Mouse (Mus musculus): ENCODE data around the gene Dnajb6. TPM values are rescaled to one million over a fixed set of nuclear protein-coding genes. Genes with fewer than 3 reads are reported as not detected.

Gene Dnajb6
- polyA plus RNA-seq, 1 experiment from 2014 or later, result 83.0 TPM

- TF ChIP-seq EP300 (IDR thresholded peaks at IDR 0.05; ENCODE audit: low read depth) (no peak), CTCF (IDR thresholded peaks at IDR 0.05; ENCODE audit: low read depth) (no peak)
- Histone ChIP-seq H3K4me1 (ENCODE audit: insufficient read depth) (peaks cover 31% of the 10 kb centered on the region), H3K4me2 (ENCODE audit: low read depth, low read length) (peak overlapping the region; percentile 80), H3K27me3 (ENCODE audit: insufficient read depth, low read length) (no peaks in the 10 kb centered on the region), H3K9ac (replicated peaks) (peak overlapping the region; percentile 96), H3K9me3 (ENCODE audit: low read length) (no peaks in the 10 kb centered on the region), H3K4me3 (ENCODE audit: low read depth, low read length) (peak overlapping the region; percentile 96), H3K36me3 (replicated peaks; ENCODE audit: insufficient read depth, low read length) (no peaks in the 10 kb centered on the region), H3K27ac (ENCODE audit: low read depth) (peak overlapping the region; percentile 99)
- ATAC-seq, result peak; percentile 57
- under 1% methylated on average over 48 of the region's 48 CpGs for WGBS (ENCODE audit: insufficient replicate concordance)
- peak; percentile 69 for DNase-seq
Observed at GRCm38 (mm10) chr5:29736073-29736900, 799 bp downstream of the Dnajb6 start.

GRCm38 (mm10) chr5:29736942-29737341 is 1.5 kb downstream of the Dnajb6 start:
- 30% methylated on average over 9 of the region's 9 CpGs for WGBS (ENCODE audit: insufficient replicate concordance)
- Histone ChIP-seq H3K36me3 (replicated peaks; ENCODE audit: insufficient read depth, low read length) (no peaks in the 10 kb centered on the region), H3K4me2 (ENCODE audit: low read depth, low read length) (peak overlapping the region; percentile 80), H3K27me3 (ENCODE audit: insufficient read depth, low read length) (no peaks in the 10 kb centered on the region), H3K9me3 (ENCODE audit: low read length) (no peaks in the 10 kb centered on the region), H3K4me1 (ENCODE audit: insufficient read depth) (peaks cover 31% of the 10 kb centered on the region), H3K4me3 (ENCODE audit: low read depth, low read length) (peak overlapping the region; percentile 96), H3K9ac (replicated peaks) (peak overlapping the region; percentile 96), H3K27ac (ENCODE audit: low read depth) (peak overlapping the region; percentile 99)
- ATAC-seq (no peak), DNase-seq (no peak)
- TF ChIP-seq CTCF (IDR thresholded peaks at IDR 0.05; ENCODE audit: low read depth), result 0 out of 2 replicates have a peak, but pooled peaks have one; percentile 0
- TF ChIP-seq EP300 (IDR thresholded peaks at IDR 0.05; ENCODE audit: low read depth), result no peak

- 80% methylated on average over 5 of the region's 5 CpGs for WGBS (ENCODE audit: insufficient replicate concordance)
- DNase-seq (no peak), ATAC-seq (no peak)
- H3K4me2 ChIP-seq (ENCODE audit: low read depth, low read length), result peak overlapping the region; percentile 80
- H3K4me1 ChIP-seq (ENCODE audit: insufficient read depth), result peaks cover 31% of the 10 kb centered on the region
- H3K4me3 ChIP-seq (ENCODE audit: low read depth, low read length), result peak overlapping the region; percentile 96
- TF ChIP-seq EP300 (IDR thresholded peaks at IDR 0.05; ENCODE audit: low read depth) (no peak), CTCF (IDR thresholded peaks at IDR 0.05; ENCODE audit: low read depth) (0 out of 2 replicates have a peak, but pooled peaks have one; percentile 2)
- no peaks in the 10 kb centered on the region for H3K9me3 ChIP-seq (ENCODE audit: low read length)
- H3K9ac ChIP-seq (replicated peaks), result peak overlapping the region; percentile 96
- H3K27me3 ChIP-seq (ENCODE audit: insufficient read depth, low read length), result no peaks in the 10 kb centered on the region
- H3K27ac ChIP-seq (ENCODE audit: low read depth), result no peak overlapping the region
- peaks cover 3% of the 10 kb centered on the region for H3K36me3 ChIP-seq (replicated peaks; ENCODE audit: insufficient read depth, low read length)
Observed at GRCm38 (mm10) chr5:29737471-29737870, 2.0 kb downstream of the Dnajb6 start.

GRCm38 (mm10) chr5:29738076-29738475 is 2.6 kb downstream of the Dnajb6 start:
- Histone ChIP-seq H3K36me3 (replicated peaks; ENCODE audit: insufficient read depth, low read length) (peaks cover 8% of the 10 kb centered on the region), H3K27me3 (ENCODE audit: insufficient read depth, low read length) (no peaks in the 10 kb centered on the region), H3K4me3 (ENCODE audit: low read depth, low read length) (no peak overlapping the region), H3K9ac (replicated peaks) (no peak overlapping the region), H3K4me1 (ENCODE audit: insufficient read depth) (peaks cover 31% of the 10 kb centered on the region), H3K27ac (ENCODE audit: low read depth) (no peak overlapping the region), H3K4me2 (ENCODE audit: low read depth, low read length) (peak overlapping the region; percentile 80; the same call in 1 of the 2 replicates), H3K9me3 (ENCODE audit: low read length) (no peaks in the 10 kb centered on the region)
- DNase-seq (no peak), ATAC-seq (no peak)
- TF ChIP-seq CTCF (IDR thresholded peaks at IDR 0.05; ENCODE audit: low read depth), result no peak
- TF ChIP-seq EP300 (IDR thresholded peaks at IDR 0.05; ENCODE audit: low read depth), result no peak
- WGBS (ENCODE audit: insufficient replicate concordance), result 73% methylated on average over 4 of the region's 4 CpGs

GRCm38 (mm10) chr5:29740651-29741050 is 5.2 kb downstream of the Dnajb6 start:
- DNase-seq, result no peak

GRCm38 (mm10) chr5:29741093-29741492 is 5.6 kb downstream of the Dnajb6 start:
- DNase-seq (no peak), ATAC-seq (no peak)
- no peak overlapping the region for H3K4me2 ChIP-seq (ENCODE audit: low read depth, low read length)
- peaks cover 8% of the 10 kb centered on the region for H3K36me3 ChIP-seq (replicated peaks; ENCODE audit: insufficient read depth, low read length)
- 70% methylated on average over 4 of the region's 4 CpGs for WGBS (ENCODE audit: insufficient replicate concordance)
- H3K4me1 ChIP-seq (ENCODE audit: insufficient read depth), result peaks cover 25% of the 10 kb centered on the region
- no peaks in the 10 kb centered on the region for H3K27me3 ChIP-seq (ENCODE audit: insufficient read depth, low read length)
- no peaks in the 10 kb centered on the region for H3K9me3 ChIP-seq (ENCODE audit: low read length)
- TF ChIP-seq EP300 (IDR thresholded peaks at IDR 0.05; ENCODE audit: low read depth), result no peak
- no peak for TF ChIP-seq CTCF (IDR thresholded peaks at IDR 0.05; ENCODE audit: low read depth)
- H3K9ac ChIP-seq (replicated peaks), result no peak overlapping the region
- no peak overlapping the region for H3K4me3 ChIP-seq (ENCODE audit: low read depth, low read length)
- no peak overlapping the region for H3K27ac ChIP-seq (ENCODE audit: low read depth)

More at GRCm38 (mm10) chr5:29740651-29741050, 5.2 kb downstream of the Dnajb6 start:
- 40% methylated on average over 1 of the region's 1 CpGs for WGBS (ENCODE audit: insufficient replicate concordance)
- H3K4me3 ChIP-seq (ENCODE audit: low read depth, low read length), result no peak overlapping the region
- peaks cover 8% of the 10 kb centered on the region for H3K36me3 ChIP-seq (replicated peaks; ENCODE audit: insufficient read depth, low read length)
- no peaks in the 10 kb centered on the region for H3K27me3 ChIP-seq (ENCODE audit: insufficient read depth, low read length)
- H3K4me1 ChIP-seq (ENCODE audit: insufficient read depth), result peaks cover 25% of the 10 kb centered on the region
- TF ChIP-seq EP300 (IDR thresholded peaks at IDR 0.05; ENCODE audit: low read depth) (no peak), CTCF (IDR thresholded peaks at IDR 0.05; ENCODE audit: low read depth) (no peak)
- no peaks in the 10 kb centered on the region for H3K9me3 ChIP-seq (ENCODE audit: low read length)
- H3K27ac ChIP-seq (ENCODE audit: low read depth), result 0 out of 2 replicates have a peak overlapping the region, but pooled peaks have one; percentile 53
- no peak for ATAC-seq
- H3K4me2 ChIP-seq (ENCODE audit: low read depth, low read length), result no peak overlapping the region
- H3K9ac ChIP-seq (replicated peaks), result no peak overlapping the region
